Mouse (Mus musculus) frontal cortex, adult 2 months (tissue): ENCODE results near the gene Iqschfp. TPM values are rescaled to one million over a fixed set of nuclear protein-coding genes. Genes with fewer than 3 reads are reported as not detected.

Experiments used
- DNase-seq, 2 experiments: peaks; one replicate each; pipeline ENCODE4 v3.0.0; 2022; ENCODE audit warnings: low spot score in 1 of 2; ENCODE audit errors: extremely low spot score in 1 of 2
- polyA plus RNA-seq: library from polyadenylated mRNA; depleted of rRNA; stranded (reverse); fragments of >200 nt; gene quantifications from 2 replicates; pipeline ENCODE4 v1.2.3, GENCODE M21; 2012

The Iqschfp gene
- polyA plus RNA-seq, 1 experiment = 4.1 TPM

DNA sequence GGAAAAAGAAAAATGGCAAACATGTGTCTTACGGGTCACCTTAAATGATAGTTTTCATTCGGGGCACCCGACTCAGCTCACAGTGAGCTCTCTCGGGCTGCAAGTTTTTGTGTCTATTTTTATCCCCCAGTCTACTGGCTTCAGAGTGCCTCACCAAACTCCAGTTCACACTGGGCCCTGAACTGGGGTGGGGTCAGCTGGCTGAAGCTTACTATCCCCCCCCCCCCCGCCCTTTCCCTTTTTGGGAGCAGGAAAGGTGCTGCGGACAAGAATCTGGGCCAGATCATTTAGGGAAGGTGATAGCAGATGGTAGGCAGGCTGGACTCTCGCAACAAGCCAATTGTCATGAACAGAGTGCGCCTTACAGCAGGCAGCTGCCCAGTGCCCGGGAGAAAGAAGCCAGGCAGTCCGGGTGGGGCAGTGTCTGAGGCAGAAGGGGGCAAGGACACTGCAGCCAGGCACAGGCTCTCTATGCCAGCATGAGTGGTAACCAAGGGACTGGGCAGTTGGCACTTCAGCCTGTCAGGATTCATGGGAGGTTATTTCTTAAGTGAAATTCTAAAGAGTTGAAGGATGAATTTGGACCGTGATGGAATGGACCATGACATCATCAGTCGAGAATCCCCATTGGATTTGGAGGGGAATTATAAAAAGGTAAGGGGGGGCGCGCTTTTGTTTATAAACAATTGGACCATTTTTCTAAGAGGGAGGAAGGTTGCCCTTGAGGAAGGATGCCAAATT is 691.9 kb downstream of the Iqschfp start:
- DNase-seq = no peak

DNA sequence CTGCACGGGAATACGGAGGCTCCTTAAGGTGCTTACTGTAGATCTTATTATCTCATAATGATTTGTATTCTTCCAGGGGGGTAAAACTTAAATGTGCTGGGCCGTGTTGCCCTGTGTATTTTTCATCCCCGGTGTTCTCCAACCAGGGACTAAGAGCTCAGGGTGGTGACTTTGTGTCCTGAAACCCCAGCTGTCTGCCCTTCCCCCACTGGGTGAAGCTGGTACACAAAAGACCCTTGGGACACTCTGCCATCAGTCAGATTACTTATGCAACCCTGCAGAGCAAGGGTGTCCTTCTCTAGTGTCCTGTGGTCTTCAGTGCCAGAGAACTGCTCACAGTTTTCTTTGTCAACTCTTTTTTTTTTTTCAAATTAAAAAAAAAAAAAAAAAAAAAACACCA is 693.2 kb downstream of the Iqschfp start:
- no peak for DNase-seq

DNA sequence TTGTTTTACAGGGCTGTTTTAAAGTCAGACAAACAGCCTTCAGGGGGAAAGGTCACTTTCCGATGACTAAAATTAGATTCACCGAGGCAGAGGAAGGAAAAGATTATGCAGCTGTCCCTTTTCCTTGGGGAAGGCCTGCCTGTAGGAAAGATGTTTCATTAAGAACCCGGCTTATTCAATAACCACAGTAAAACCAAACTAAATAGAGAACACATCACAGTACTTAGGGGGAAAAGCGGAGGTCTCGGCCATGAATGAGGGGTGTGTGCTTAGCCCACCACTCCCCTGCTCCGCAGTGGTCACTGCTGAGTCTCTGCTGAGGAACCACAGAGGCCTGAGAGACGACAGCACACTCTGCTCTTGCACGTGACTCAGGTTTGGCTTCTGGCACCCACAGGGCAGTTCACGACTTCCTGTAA is 694.6 kb downstream of the Iqschfp start:
- DNase-seq = no peak

- DNase-seq = no peak
Measured at GRCm38 (mm10) chr3:68587567-68588245, 695.7 kb downstream of the Iqschfp start.

GRCm38 (mm10) chr3:68589220-68589840 is 697.3 kb downstream of the Iqschfp start:
- DNase-seq = no peak

GRCm38 (mm10) chr3:68590436-68590835 is 698.4 kb downstream of the Iqschfp start:
- no peak for DNase-seq

DNA sequence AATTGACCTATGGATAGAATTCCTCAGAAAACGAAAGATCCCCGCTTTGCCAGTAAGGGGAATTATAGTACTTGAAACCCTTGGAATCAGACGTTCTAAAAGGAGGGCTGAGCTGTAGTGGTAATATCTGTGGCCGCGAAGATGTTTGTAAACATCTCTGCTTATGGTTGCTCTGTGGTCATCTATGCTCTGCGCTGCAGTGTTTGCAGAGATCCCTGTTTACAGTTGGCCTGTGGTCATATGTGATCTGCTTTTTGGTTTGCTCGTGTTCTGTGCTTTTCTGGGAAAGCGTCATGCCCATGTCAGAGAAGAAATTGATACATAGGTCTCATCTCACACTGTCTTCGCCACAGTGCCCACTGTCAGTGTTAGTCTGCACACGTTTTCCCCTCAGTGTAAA is 700.5 kb downstream of the Iqschfp start:
- DNase-seq = no peak

- peak in 1 of 2 experiments; percentile 84 for DNase-seq
Measured at GRCm38 (mm10) chr3:68593073-68593867, 701.2 kb downstream of the Iqschfp start.

DNA sequence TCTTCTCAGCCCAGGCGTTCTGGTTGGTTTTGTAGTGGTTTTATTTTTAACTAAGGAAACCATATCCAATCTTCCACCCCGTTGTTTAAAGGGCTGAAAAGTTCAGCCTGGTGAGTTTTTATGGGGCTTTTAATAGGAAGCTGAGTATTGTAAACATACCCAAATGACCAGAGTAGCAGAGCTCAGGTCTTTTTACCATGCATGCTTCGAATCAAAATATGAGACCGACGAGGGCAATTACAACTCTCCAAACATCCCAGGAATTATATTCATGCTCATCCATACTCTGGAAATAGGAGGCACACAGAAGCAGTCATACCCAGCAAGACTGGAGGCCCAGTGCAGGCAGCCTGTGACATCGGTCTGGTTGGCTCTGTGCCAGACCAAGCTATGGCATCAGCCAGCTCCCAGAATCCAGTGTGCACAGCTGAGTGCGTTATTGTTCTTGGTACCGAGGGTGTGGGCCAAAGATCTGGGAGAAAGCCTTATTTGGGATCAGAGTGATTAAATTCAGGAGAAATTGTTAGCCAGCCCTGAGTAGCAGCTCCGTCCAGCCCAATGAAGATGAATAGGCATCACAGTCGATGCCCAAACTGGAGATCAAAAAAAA is 703.4 kb downstream of the Iqschfp start:
- DNase-seq = no peak

GRCm38 (mm10) chr3:68596938-68597337 is 704.9 kb downstream of the Iqschfp start:
- no peak for DNase-seq

DNA sequence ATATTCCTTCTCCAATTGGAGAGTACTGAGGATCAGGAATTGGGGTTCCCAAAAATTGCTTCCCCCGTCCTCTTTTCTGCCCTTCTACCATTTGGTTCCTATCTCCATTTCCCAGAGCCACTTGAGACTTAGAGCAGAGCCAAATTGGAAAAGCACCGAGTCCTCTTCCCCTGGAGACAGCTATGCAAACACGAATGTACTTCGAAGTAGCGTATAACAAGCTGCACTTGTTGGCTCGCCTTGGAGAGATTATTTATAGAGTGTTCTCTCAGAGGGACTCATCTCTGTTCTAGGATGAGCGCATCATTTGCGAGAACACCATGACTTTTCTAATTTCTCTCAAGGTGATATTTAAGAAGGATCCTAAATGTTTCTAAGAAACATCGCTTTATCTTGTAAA is 710.9 kb downstream of the Iqschfp start:
- peak in 1 of 2 experiments; percentile 57 for DNase-seq

DNA sequence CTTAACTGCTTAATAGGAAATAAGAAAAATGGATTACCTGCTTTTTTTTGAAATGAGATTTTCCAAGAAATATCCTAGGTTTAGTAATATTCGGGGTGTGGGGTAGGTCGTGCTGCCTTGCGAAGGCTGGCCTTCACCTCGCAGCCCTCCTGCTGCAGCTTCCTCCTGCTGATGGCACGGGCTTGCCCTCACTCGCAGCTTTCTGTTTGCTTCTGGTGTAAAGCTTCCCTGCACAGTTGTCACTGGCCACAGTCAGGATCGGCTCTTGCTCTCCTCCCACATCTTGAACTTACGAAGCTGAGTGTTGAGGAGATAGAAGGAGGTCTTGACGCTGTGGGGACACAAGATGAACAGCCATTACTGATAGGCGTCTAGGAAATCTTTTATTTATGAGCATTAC is 712.4 kb downstream of the Iqschfp start:
- DNase-seq = no peak

DNA sequence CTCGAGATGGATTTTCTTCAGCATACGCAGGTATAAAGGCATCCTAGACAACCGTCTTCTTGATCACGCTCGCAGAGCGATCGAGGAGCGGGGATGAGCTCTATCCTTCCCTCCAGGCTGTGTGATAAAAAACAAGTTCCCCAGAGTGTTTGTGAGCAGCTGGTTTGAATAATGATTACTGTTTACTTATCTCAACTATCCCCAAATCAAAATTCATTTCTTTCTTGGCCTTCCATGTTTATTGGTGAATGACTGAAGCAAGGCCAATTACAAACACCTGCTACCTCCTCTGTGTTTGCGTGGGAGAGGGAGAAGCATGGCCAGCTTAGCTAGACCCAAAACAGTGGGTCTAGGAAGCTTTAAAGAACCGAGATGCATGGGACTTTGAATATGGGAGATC is 712.9 kb downstream of the Iqschfp start:
- no peak for DNase-seq

GRCm38 (mm10) chr3:68605942-68606603 is 714.0 kb downstream of the Iqschfp start:
- DNase-seq = no peak

- DNase-seq = peak; percentile 71 to 85
Measured at GRCm38 (mm10) chr3:68606730-68607129, 714.7 kb downstream of the Iqschfp start.

DNA sequence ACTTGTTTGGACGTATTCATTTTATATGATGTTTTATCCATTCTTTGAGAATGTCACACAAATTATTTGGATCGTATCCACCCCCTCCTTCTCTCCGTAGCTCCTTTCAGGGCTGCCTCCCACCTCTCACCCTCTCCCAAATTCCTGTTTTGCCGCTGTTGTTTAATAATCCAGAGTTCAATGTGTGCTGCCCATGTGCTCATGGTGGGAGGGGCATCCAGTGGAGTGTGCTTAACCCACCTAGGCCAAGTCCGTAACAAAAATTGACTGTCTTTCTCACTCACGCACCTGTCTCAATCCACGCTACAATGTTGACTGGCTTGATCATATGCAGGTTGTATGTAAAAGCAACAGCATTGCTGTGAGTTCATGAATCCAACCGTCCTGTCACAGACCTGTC is 715.3 kb downstream of the Iqschfp start:
- no peak for DNase-seq

GRCm38 (mm10) chr3:68608848-68609497 is 716.9 kb downstream of the Iqschfp start:
- peak; percentile 87 to 93 for DNase-seq

GRCm38 (mm10) chr3:68610011-68610410 is 718.0 kb downstream of the Iqschfp start:
- peak in 1 of 2 experiments; percentile 63 for DNase-seq

DNA sequence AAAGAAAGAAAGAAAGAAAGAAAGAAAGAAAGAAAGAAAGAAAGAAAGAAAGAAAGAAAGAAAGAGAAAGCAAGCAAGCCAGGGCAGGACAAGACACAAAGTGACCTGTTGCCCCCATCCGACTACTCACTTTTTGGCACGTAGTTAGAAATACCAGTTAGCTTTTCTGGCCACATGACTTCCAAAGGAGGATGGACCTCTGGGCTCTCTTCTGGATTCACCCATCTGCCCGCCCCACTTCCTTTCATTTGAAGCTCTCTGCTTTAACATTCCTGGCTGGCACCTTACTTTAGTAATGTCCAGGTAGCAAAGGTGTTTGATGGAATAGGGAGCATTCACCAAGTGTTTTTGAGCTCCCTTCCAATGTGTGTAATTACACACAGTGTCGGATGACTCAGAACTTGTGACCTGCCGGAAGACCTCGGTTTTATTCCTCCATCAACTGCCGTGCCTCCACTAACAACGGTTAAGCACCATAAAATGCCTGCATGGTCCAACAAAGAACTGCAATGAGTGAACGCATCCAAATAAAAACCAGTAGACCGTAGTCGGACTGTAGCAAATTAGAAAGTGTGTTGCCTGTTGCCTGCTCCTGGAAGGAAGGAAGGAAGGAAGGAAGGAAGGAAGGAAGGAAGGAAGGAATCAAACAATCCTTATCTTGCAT is 718.7 kb downstream of the Iqschfp start:
- DNase-seq = no peak
